Mouse (Mus musculus): Measurements from ENCODE around the gene Olfr902. TPM values are rescaled to one million over a fixed set of nuclear protein-coding genes. Genes with fewer than 3 reads are reported as not detected.

The Olfr902 gene
- total and polyA plus RNA-seq, 3 experiments = not detected

GRCm38 (mm10) chr9:38470807-38471206 lies 23.4 kb downstream of the Olfr902 start, which contains the start of gene Olfr905:
TSS of gene Olfr905 (plus strand) at chr9:38471107.
- dilution Hi-C loops (cut with MboI; ENCODE audit: extremely low pct_ligation_motif_present, extremely low pct_unique_long_range_greater_than_20kb, low sequenced_read_pairs) (no loop called here), in situ Hi-C loops (cut with MboI; ENCODE audit: low pct_ligation_motif_present, low pct_unique_long_range_greater_than_20kb, low sequenced_read_pairs) (no loop called here)
- DNase-seq (ENCODE audit: extremely low read depth) = no peak
- Histone ChIP-seq H3K27ac (ENCODE audit: insufficient read depth, low read depth) (no peak within 1 kb of the TSS), H3K36me3 (replicated peaks in 1 of 2; ENCODE audit: control insufficient read depth in 1 of 2, insufficient read depth in 1 of 2, low read length in 1 of 2) (no peaks in the 10 kb centered on the region), H3K27me3 (replicated peaks) (no peaks in the 10 kb centered on the region), H3K4me1 (ENCODE audit: control insufficient read depth in 1 of 2, insufficient read depth in 2 of 2) (no peaks in the 10 kb centered on the region), H3K4me2 (ENCODE audit: insufficient read depth, low read depth, poor library complexity, severe bottlenecking) (no peak within 1 kb of the TSS), H3K79me2 (replicated peaks; ENCODE audit: control insufficient read depth, extremely low read depth, insufficient read depth, poor library complexity, severe bottlenecking) (no peaks in the 10 kb centered on the region), H3K9me3 (replicated peaks; ENCODE audit: low read length) (no peaks in the 10 kb centered on the region), H3K4me3 (replicated peaks in 1 of 3; ENCODE audit: low read depth in 2 of 3, low read length in 2 of 3, poor library complexity in 1 of 3) (no peak within 1 kb of the TSS), H3K9ac (ENCODE audit: insufficient read depth, low read depth) (no peak within 1 kb of the TSS)
- TF ChIP-seq POLR2A (IDR thresholded peaks at IDR 0.05; ENCODE audit: low read depth, low read length) (no peak), NELFE (IDR thresholded peaks at IDR 0.05; ENCODE audit: low read depth, low read length) (no peak), ZNF384 (IDR thresholded peaks at IDR 0.05; ENCODE audit: low read depth, low read length) (no peak), JUND (conservative IDR thresholded peaks at IDR 0.05; ENCODE audit: low read depth, low read length) (no peak), SMC3 (IDR thresholded peaks at IDR 0.05; ENCODE audit: low read depth, low read length) (no peak)

- Histone ChIP-seq H3K4me1 (ENCODE audit: control insufficient read depth in 1 of 2, insufficient read depth in 2 of 2) (no peaks in the 10 kb centered on the region), H3K9ac (ENCODE audit: insufficient read depth, low read depth) (no peak within 1 kb of the TSS), H3K4me3 (replicated peaks in 1 of 3; ENCODE audit: low read depth in 2 of 3, low read length in 2 of 3, poor library complexity in 1 of 3) (no peak within 1 kb of the TSS), H3K79me2 (replicated peaks; ENCODE audit: control insufficient read depth, extremely low read depth, insufficient read depth, poor library complexity, severe bottlenecking) (no peaks in the 10 kb centered on the region), H3K36me3 (replicated peaks in 1 of 2; ENCODE audit: control insufficient read depth in 1 of 2, insufficient read depth in 1 of 2, low read length in 1 of 2) (no peaks in the 10 kb centered on the region), H3K27me3 (replicated peaks) (no peaks in the 10 kb centered on the region), H3K27ac (ENCODE audit: insufficient read depth, low read depth) (no peak within 1 kb of the TSS), H3K4me2 (ENCODE audit: insufficient read depth, low read depth, poor library complexity, severe bottlenecking) (no peak within 1 kb of the TSS), H3K9me3 (replicated peaks; ENCODE audit: low read length) (no peaks in the 10 kb centered on the region)
- in situ Hi-C loops (cut with MboI; ENCODE audit: low pct_ligation_motif_present, low pct_unique_long_range_greater_than_20kb, low sequenced_read_pairs) (no loop called here), dilution Hi-C loops (cut with MboI; ENCODE audit: extremely low pct_ligation_motif_present, extremely low pct_unique_long_range_greater_than_20kb, low sequenced_read_pairs) (no loop called here)
- no peak for DNase-seq (ENCODE audit: extremely low read depth)
- TF ChIP-seq RCOR1 (conservative IDR thresholded peaks at IDR 0.05; ENCODE audit: low read depth, low read length) = no peak
- TF ChIP-seq HCFC1 (IDR thresholded peaks at IDR 0.05; ENCODE audit: low read depth, low read length) = no peak
- no peak for TF ChIP-seq GABPA (IDR thresholded peaks at IDR 0.05; ENCODE audit: insufficient replicate concordance, low read depth, low read length)
- no peak for TF ChIP-seq TBP (conservative IDR thresholded peaks at IDR 0.05; ENCODE audit: low read depth, low read length)
- TF ChIP-seq BHLHE40 (IDR thresholded peaks at IDR 0.05; ENCODE audit: low read depth, low read length) = no peak
- no peak for TF ChIP-seq JUND (conservative IDR thresholded peaks at IDR 0.05; ENCODE audit: low read depth, low read length)
- TF ChIP-seq SMC3 (IDR thresholded peaks at IDR 0.05; ENCODE audit: low read depth, low read length) = no peak
- TF ChIP-seq ZC3H11A (IDR thresholded peaks at IDR 0.05; ENCODE audit: low read depth, low read length) = no peak
Measured at GRCm38 (mm10) chr9:38486785-38487184, 39.3 kb downstream of the Olfr902 start, which contains the start of gene Olfr906. TSS of gene Olfr906 (plus strand) at chr9:38487085.

- no peak within 1 kb of the TSS for H3K4me3 ChIP-seq (replicated peaks in 1 of 3; ENCODE audit: low read depth in 2 of 3, low read length in 2 of 3, poor library complexity in 1 of 3)
- H3K4me2 ChIP-seq (ENCODE audit: insufficient read depth, low read depth, poor library complexity, severe bottlenecking) = no peak within 1 kb of the TSS
- DNase-seq (ENCODE audit: extremely low read depth) = no peak
- no peaks in the 10 kb centered on the region for H3K27me3 ChIP-seq (replicated peaks)
- H3K79me2 ChIP-seq (replicated peaks; ENCODE audit: control insufficient read depth, extremely low read depth, insufficient read depth, poor library complexity, severe bottlenecking) = no peaks in the 10 kb centered on the region
- no peak within 1 kb of the TSS for H3K27ac ChIP-seq (ENCODE audit: insufficient read depth, low read depth)
- TF ChIP-seq BHLHE40 (IDR thresholded peaks at IDR 0.05; ENCODE audit: low read depth, low read length) (no peak), EP300 (IDR thresholded peaks at IDR 0.05; ENCODE audit: low read length) (no peak), KAT2A (IDR thresholded peaks at IDR 0.05; ENCODE audit: insufficient replicate concordance, low read length) (no peak), PAX5 (IDR thresholded peaks at IDR 0.05; ENCODE audit: low read length) (no peak), TBP (conservative IDR thresholded peaks at IDR 0.05; ENCODE audit: low read depth, low read length) (no peak), MEF2A (IDR thresholded peaks at IDR 0.05; ENCODE audit: borderline replicate concordance, low read depth, low read length) (no peak), TCF12 (IDR thresholded peaks at IDR 0.05; ENCODE audit: low read depth, low read length) (no peak), RCOR1 (conservative IDR thresholded peaks at IDR 0.05; ENCODE audit: low read depth, low read length) (no peak), RAD21 (IDR thresholded peaks at IDR 0.05; ENCODE audit: low read depth, low read length) (no peak), CHD2 (IDR thresholded peaks at IDR 0.05; ENCODE audit: low read length) (no peak), UBTF (IDR thresholded peaks at IDR 0.05; ENCODE audit: low read depth, low read length) (no peak), MAX (IDR thresholded peaks at IDR 0.05; ENCODE audit: low read length) (no peak), ZNF384 (IDR thresholded peaks at IDR 0.05; ENCODE audit: low read depth, low read length) (no peak), IRF4 (IDR thresholded peaks at IDR 0.05; ENCODE audit: low read depth, low read length) (no peak), POLR2A (IDR thresholded peaks at IDR 0.05; ENCODE audit: low read depth, low read length) (no peak), SMC3 (IDR thresholded peaks at IDR 0.05; ENCODE audit: low read depth, low read length) (no peak), E2F4 (IDR thresholded peaks at IDR 0.05; ENCODE audit: insufficient replicate concordance, low read depth, low read length) (no peak), ZC3H11A (IDR thresholded peaks at IDR 0.05; ENCODE audit: low read depth, low read length) (no peak), SIN3A (IDR thresholded peaks at IDR 0.05; ENCODE audit: low read length) (no peak), JUND (conservative IDR thresholded peaks at IDR 0.05; ENCODE audit: low read depth, low read length) (no peak)
- in situ Hi-C loops (cut with MboI; ENCODE audit: low pct_ligation_motif_present, low pct_unique_long_range_greater_than_20kb, low sequenced_read_pairs) = no loop called here
- no peaks in the 10 kb centered on the region for H3K4me1 ChIP-seq (ENCODE audit: control insufficient read depth in 1 of 2, insufficient read depth in 2 of 2)
- H3K9ac ChIP-seq (ENCODE audit: insufficient read depth, low read depth) = no peak within 1 kb of the TSS
- H3K36me3 ChIP-seq (replicated peaks in 1 of 2; ENCODE audit: control insufficient read depth in 1 of 2, insufficient read depth in 1 of 2, low read length in 1 of 2) = no peaks in the 10 kb centered on the region
- no peaks in the 10 kb centered on the region for H3K9me3 ChIP-seq (replicated peaks; ENCODE audit: low read length)
- dilution Hi-C loops (cut with MboI; ENCODE audit: extremely low pct_ligation_motif_present, extremely low pct_unique_long_range_greater_than_20kb, low sequenced_read_pairs) = no loop called here
Measured at GRCm38 (mm10) chr9:38495501-38495900, 48.0 kb downstream of the Olfr902 start, which contains the start of gene Olfr907. TSS of gene Olfr907 (plus strand) at chr9:38495801.
